Mouse (Mus musculus): ENCODE results near the gene Sppl2b. TPM values are rescaled to one million over a fixed set of nuclear protein-coding genes. Genes with fewer than 3 reads are reported as not detected.

The Sppl2b gene
- polyA plus RNA-seq, 1 experiment: 15.0 TPM

GRCm38 (mm10) chr10:80901409-80902272 is 46.6 kb downstream of the Sppl2b start:
- Histone ChIP-seq H3K4me3 (ENCODE audit: insufficient read depth, low read length) (no peak overlapping the region; the same call in 1 of the 2 replicates), H3K4me1 (ENCODE audit: control insufficient read depth, insufficient read depth, low read length) (peaks cover 8% of the 10 kb centered on the region), H3K27ac (ENCODE audit: insufficient read depth, low read depth, low read length) (peak overlapping the region; percentile 17)
- TF ChIP-seq POLR2A (IDR thresholded peaks at IDR 0.05; ENCODE audit: borderline replicate concordance, low read depth, low read length) (no peak), CTCF (IDR thresholded peaks at IDR 0.05; ENCODE audit: low read depth, low read length) (no peak)

GRCm38 (mm10) chr10:80902273-80902940 is 47.3 kb downstream of the Sppl2b start:
- no peak for TF ChIP-seq POLR2A (IDR thresholded peaks at IDR 0.05; ENCODE audit: borderline replicate concordance, low read depth, low read length)
- TF ChIP-seq CTCF (IDR thresholded peaks at IDR 0.05; ENCODE audit: low read depth, low read length): no peak
- H3K4me1 ChIP-seq (ENCODE audit: control insufficient read depth, insufficient read depth, low read length): peaks cover 8% of the 10 kb centered on the region
- H3K27ac ChIP-seq (ENCODE audit: insufficient read depth, low read depth, low read length): no peak overlapping the region
- no peak overlapping the region for H3K4me3 ChIP-seq (ENCODE audit: insufficient read depth, low read length)

GRCm38 (mm10) chr10:80903282-80903681 is 48.2 kb downstream of the Sppl2b start:
- Histone ChIP-seq H3K4me1 (ENCODE audit: control insufficient read depth, insufficient read depth, low read length) (peaks cover 8% of the 10 kb centered on the region), H3K27ac (ENCODE audit: insufficient read depth, low read depth, low read length) (no peak overlapping the region), H3K4me3 (ENCODE audit: insufficient read depth, low read length) (no peak overlapping the region)
- no peak for TF ChIP-seq CTCF (IDR thresholded peaks at IDR 0.05; ENCODE audit: low read depth, low read length)
- no peak for TF ChIP-seq POLR2A (IDR thresholded peaks at IDR 0.05; ENCODE audit: borderline replicate concordance, low read depth, low read length)

GRCm38 (mm10) chr10:80904004-80904693 is 49.1 kb downstream of the Sppl2b start:
- TF ChIP-seq CTCF (IDR thresholded peaks at IDR 0.05; ENCODE audit: low read depth, low read length) (no peak), POLR2A (IDR thresholded peaks at IDR 0.05; ENCODE audit: borderline replicate concordance, low read depth, low read length) (no peak)
- Histone ChIP-seq H3K4me3 (ENCODE audit: insufficient read depth, low read length) (no peak overlapping the region), H3K27ac (ENCODE audit: insufficient read depth, low read depth, low read length) (no peak overlapping the region), H3K4me1 (ENCODE audit: control insufficient read depth, insufficient read depth, low read length) (peaks cover 5% of the 10 kb centered on the region)

GRCm38 (mm10) chr10:80904709-80905108 is 49.6 kb downstream of the Sppl2b start:
- Histone ChIP-seq H3K27ac (ENCODE audit: insufficient read depth, low read depth, low read length) (no peak overlapping the region), H3K4me1 (ENCODE audit: control insufficient read depth, insufficient read depth, low read length) (peaks cover 5% of the 10 kb centered on the region; the same call in 1 of the 2 replicates), H3K4me3 (ENCODE audit: insufficient read depth, low read length) (no peak overlapping the region)
- TF ChIP-seq POLR2A (IDR thresholded peaks at IDR 0.05; ENCODE audit: borderline replicate concordance, low read depth, low read length) (no peak), CTCF (IDR thresholded peaks at IDR 0.05; ENCODE audit: low read depth, low read length) (no peak)

- no peaks in the 10 kb centered on the region for H3K4me1 ChIP-seq (ENCODE audit: control insufficient read depth, insufficient read depth, low read length)
- no peak for TF ChIP-seq CTCF (IDR thresholded peaks at IDR 0.05; ENCODE audit: low read depth, low read length)
- no peak for TF ChIP-seq POLR2A (IDR thresholded peaks at IDR 0.05; ENCODE audit: borderline replicate concordance, low read depth, low read length)
These were observed 54.5 kb downstream of the Sppl2b start for GRCm38 (mm10) chr10:80909375-80910162.

DNA sequence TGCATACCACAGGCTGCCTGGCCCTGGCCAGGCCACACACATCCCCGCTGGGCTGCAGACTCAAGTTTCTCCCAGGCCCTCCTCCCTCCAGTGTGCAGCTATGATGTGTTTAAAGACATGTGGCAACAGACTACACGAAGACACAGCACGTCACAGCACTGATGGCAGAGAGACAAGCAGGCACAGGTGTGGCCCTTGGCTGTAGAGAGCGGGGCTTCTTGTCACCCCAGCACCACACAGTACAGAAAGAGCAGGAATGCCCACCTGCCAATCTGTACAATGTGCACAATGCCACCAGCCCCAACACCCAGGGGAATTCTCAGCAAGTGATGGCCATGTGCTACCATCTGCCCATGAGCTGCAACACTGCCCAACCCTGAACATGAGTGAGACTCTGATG is 56.3 kb downstream of the Sppl2b start:
- H3K27ac ChIP-seq (ENCODE audit: insufficient read depth, low read depth, low read length): no peak overlapping the region
- H3K4me1 ChIP-seq (ENCODE audit: control insufficient read depth, insufficient read depth, low read length): no peaks in the 10 kb centered on the region
- TF ChIP-seq CTCF (IDR thresholded peaks at IDR 0.05; ENCODE audit: low read depth, low read length): no peak
- H3K4me3 ChIP-seq (ENCODE audit: insufficient read depth, low read length): no peak overlapping the region

More at GRCm38 (mm10) chr10:80909375-80910162, 54.5 kb downstream of the Sppl2b start:
- Histone ChIP-seq H3K27ac (ENCODE audit: insufficient read depth, low read depth, low read length) (no peak overlapping the region), H3K4me3 (ENCODE audit: insufficient read depth, low read length) (no peak overlapping the region)

GRCm38 (mm10) chr10:80911891-80912290 is 56.8 kb downstream of the Sppl2b start:
- H3K4me1 ChIP-seq (ENCODE audit: control insufficient read depth, insufficient read depth, low read length): no peaks in the 10 kb centered on the region
- no peak overlapping the region for H3K4me3 ChIP-seq (ENCODE audit: insufficient read depth, low read length)
- TF ChIP-seq POLR2A (IDR thresholded peaks at IDR 0.05; ENCODE audit: borderline replicate concordance, low read depth, low read length): no peak
- TF ChIP-seq CTCF (IDR thresholded peaks at IDR 0.05; ENCODE audit: low read depth, low read length): no peak
- H3K27ac ChIP-seq (ENCODE audit: insufficient read depth, low read depth, low read length): no peak overlapping the region

DNA sequence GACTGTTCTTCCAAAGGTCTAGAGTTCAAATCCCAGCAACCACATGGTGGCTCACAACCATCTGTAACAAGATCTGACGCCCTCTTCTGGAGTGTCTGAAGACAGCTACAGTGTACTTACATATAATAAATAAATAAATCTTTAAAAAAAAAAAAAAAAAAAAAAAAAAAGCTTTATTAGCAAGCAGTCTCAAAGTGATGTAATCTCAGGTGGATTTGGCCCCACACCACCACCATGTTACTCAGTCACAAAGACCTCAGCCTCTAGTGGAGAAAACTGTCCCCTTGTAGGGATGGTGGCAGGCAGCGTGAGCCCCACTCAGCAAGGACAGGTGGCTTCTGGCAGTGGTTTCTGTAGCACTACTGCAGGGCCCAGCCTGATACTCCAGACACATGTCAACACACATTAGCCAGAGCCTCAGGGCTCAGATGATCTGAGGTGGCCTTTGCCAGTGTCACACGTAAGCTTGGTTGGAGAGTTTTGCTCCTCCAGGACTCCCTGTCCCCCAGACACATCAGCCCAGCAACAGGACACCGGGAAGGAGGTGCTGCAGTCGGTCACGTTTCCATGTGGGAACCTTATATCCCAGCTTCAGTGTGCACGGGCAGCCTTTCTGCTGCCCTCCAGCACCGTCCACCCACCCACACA is 58.4 kb downstream of the Sppl2b start:
- TF ChIP-seq POLR2A (IDR thresholded peaks at IDR 0.05; ENCODE audit: borderline replicate concordance, low read depth, low read length): no peak
- peaks cover 1% of the 10 kb centered on the region; the same call in 1 of the 2 replicates for H3K4me1 ChIP-seq (ENCODE audit: control insufficient read depth, insufficient read depth, low read length)
- H3K4me3 ChIP-seq (ENCODE audit: insufficient read depth, low read length): no peak overlapping the region
- H3K27ac ChIP-seq (ENCODE audit: insufficient read depth, low read depth, low read length): no peak overlapping the region
